Mouse (Mus musculus): ENCODE data around the gene Mrps23.
A peak's percentile ranks its signal among the peaks of the same experiment; 100 is the strongest.

The Mrps23 gene

GRCm38 (mm10) chr11:88203712-88204532 is at the start of gene Mrps23:
TSS of gene Mrps23 (plus strand) at chr11:88204388.
- DNase-seq (ENCODE audit: low read depth) = peak; percentile 95

GRCm38 (mm10) chr11:88154500-88154899 is 49.7 kb upstream of the Mrps23 start:
- DNase-seq (ENCODE audit: low read depth) = no peak

GRCm38 (mm10) chr11:88155451-88155850 is 48.7 kb upstream of the Mrps23 start:
- peak; percentile 40 for DNase-seq (ENCODE audit: low read depth)

- no peak for DNase-seq (ENCODE audit: low read depth)
Measured at GRCm38 (mm10) chr11:88155998-88156397, 48.2 kb upstream of the Mrps23 start.

GRCm38 (mm10) chr11:88156403-88156802 is 47.8 kb upstream of the Mrps23 start:
- DNase-seq (ENCODE audit: low read depth) = no peak

- no peak for DNase-seq (ENCODE audit: low read depth)
Measured at GRCm38 (mm10) chr11:88158842-88159246, 45.3 kb upstream of the Mrps23 start.

- DNase-seq (ENCODE audit: low read depth) = no peak
Measured at GRCm38 (mm10) chr11:88159389-88159788, 44.8 kb upstream of the Mrps23 start.

GRCm38 (mm10) chr11:88160316-88160715 is 43.9 kb upstream of the Mrps23 start:
- no peak for DNase-seq (ENCODE audit: low read depth)

- DNase-seq (ENCODE audit: low read depth) = peak; percentile 58
Measured at GRCm38 (mm10) chr11:88161051-88161581, 43.1 kb upstream of the Mrps23 start.

GRCm38 (mm10) chr11:88161651-88162362 is 42.4 kb upstream of the Mrps23 start:
- peak; percentile 81 for DNase-seq (ENCODE audit: low read depth)

GRCm38 (mm10) chr11:88162740-88163139 is 41.4 kb upstream of the Mrps23 start:
- DNase-seq (ENCODE audit: low read depth) = no peak

GRCm38 (mm10) chr11:88164213-88164723 is 39.9 kb upstream of the Mrps23 start:
- no peak for DNase-seq (ENCODE audit: low read depth)

- peak; percentile 96 for DNase-seq (ENCODE audit: low read depth)
Measured at GRCm38 (mm10) chr11:88164801-88165377, 39.3 kb upstream of the Mrps23 start.

- DNase-seq (ENCODE audit: low read depth) = peak; percentile 70
Measured at GRCm38 (mm10) chr11:88165683-88166364, 38.4 kb upstream of the Mrps23 start.

- no peak for DNase-seq (ENCODE audit: low read depth)
Measured at GRCm38 (mm10) chr11:88166471-88166870, 37.7 kb upstream of the Mrps23 start.

- DNase-seq (ENCODE audit: low read depth) = no peak
Measured at GRCm38 (mm10) chr11:88168611-88169010, 35.6 kb upstream of the Mrps23 start.

- DNase-seq (ENCODE audit: low read depth) = no peak
Measured at GRCm38 (mm10) chr11:88169531-88170040, 34.6 kb upstream of the Mrps23 start.

GRCm38 (mm10) chr11:88170606-88171005 is 33.6 kb upstream of the Mrps23 start:
- no peak for DNase-seq (ENCODE audit: low read depth)

GRCm38 (mm10) chr11:88171876-88172442 is 32.2 kb upstream of the Mrps23 start:
- no peak for DNase-seq (ENCODE audit: low read depth)

- DNase-seq (ENCODE audit: low read depth) = peak; percentile 89
Measured at GRCm38 (mm10) chr11:88172601-88173325, 31.4 kb upstream of the Mrps23 start.

Measured in NIH3T3 (cell line).